Mouse (Mus musculus) spleen, adult 18-20 months (tissue): ENCODE data around the gene Cmc1.

Experiments
- DNase-seq, 2 experiments: peaks; one replicate each; pipeline ENCODE4 v3.0.0; 2022; ENCODE audit warnings: mixed read lengths in 2 of 2

Cmc1 gene

DNA sequence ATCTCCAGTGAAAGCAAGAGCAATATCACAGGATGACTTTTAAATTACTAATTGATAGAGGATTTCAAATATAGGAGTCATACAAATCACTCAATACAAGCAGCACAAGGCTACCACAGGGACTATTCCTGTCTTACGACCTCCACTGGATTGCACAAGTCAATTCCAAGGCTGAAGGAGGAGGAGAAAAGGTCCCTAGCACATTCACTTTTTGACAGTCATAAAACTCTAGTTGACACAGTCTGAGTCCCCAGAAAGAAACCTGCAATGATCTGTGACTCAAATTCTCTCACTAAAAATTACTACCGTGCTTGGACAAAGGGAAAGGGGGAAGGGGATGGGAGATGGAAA, 39.6 kb downstream of the Cmc1 start:
- DNase-seq = no peak

- DNase-seq = peak in 1 of 2 experiments; percentile 3
Measured at GRCm38 (mm10) chr9:118109697-118110359, 40.1 kb downstream of the Cmc1 start.

DNA sequence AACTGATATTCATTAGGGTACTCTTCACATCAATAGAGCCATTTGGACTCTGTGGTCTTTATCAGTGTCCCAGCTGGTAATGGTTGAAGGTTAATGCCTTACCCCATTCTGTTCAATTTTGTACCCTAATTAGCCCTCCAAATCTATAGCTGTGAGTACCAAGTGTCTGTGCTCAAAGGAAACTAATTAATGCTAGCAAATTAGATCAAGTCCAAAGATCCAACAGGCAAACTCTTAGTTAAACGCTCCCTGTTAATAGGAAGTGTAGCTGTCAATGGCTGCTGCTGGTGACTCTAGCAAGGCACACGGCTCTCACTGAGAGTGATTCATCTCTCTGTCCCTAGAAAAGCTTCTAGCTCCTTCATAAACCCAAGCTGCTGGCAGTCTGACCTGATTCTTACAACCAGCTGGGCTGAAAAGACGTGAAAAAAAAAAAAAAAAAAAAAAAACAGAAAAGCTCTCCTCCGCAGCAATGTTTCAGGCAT, 41.4 kb downstream of the Cmc1 start:
- no peak for DNase-seq

DNA sequence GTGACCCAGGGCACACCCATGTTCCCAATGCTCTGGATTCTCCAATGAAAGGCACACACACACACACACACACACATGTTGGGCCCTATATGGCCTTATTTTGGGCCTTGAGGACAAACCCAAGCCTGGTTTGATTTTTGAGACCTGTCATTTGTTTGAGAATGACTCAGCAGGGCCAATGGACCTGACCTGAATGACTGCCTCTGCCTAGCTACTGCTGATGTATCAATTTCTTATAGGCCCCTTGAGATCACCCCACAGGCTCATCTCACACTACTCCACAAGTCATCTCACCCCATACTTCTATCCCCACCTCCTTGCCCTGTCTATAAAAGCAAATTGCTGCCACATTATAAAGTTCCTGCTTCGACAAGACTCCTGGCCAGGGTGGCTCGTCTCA, 48.2 kb downstream of the Cmc1 start:
- DNase-seq = no peak

DNA sequence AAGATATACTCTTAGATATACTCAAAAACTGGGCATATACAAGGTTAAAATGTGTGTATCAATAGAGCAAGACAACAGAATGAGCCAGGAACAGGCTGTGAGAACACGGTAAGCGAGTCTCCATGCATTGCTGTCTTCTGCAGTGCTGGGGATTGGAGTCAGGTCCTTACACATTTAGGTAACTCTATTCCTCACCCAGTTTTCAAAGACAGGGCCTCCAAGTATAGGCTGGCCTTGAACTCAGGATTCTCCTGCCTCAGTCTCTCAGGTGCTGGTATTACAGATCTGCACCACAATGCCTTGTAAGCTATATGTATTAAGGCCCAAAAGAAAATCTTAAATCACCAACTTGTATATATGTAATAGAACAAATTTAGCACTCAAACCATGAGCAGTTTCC, 49.5 kb downstream of the Cmc1 start:
- no peak for DNase-seq

GRCm38 (mm10) chr9:118099395-118099794, 50.6 kb downstream of the Cmc1 start:
- DNase-seq = no peak

DNA sequence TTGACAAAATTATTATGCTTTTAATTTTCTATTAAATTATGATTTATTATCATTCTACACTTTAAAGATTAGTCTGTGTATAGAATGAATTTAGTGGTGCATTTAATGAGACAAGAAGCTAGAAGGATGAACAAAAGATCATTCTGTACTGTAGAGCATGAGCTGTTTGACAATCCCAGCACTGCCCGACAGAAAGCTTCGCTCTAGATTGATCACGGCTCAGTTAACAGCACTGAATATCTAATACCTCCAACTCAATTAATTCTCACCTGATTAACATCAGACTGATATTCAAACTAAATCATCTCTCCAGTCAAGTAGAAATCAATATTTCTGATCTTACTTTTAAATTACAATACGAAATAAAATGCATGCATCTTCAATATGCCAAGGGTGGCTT, 66.1 kb downstream of the Cmc1 start:
- no peak for DNase-seq

DNA sequence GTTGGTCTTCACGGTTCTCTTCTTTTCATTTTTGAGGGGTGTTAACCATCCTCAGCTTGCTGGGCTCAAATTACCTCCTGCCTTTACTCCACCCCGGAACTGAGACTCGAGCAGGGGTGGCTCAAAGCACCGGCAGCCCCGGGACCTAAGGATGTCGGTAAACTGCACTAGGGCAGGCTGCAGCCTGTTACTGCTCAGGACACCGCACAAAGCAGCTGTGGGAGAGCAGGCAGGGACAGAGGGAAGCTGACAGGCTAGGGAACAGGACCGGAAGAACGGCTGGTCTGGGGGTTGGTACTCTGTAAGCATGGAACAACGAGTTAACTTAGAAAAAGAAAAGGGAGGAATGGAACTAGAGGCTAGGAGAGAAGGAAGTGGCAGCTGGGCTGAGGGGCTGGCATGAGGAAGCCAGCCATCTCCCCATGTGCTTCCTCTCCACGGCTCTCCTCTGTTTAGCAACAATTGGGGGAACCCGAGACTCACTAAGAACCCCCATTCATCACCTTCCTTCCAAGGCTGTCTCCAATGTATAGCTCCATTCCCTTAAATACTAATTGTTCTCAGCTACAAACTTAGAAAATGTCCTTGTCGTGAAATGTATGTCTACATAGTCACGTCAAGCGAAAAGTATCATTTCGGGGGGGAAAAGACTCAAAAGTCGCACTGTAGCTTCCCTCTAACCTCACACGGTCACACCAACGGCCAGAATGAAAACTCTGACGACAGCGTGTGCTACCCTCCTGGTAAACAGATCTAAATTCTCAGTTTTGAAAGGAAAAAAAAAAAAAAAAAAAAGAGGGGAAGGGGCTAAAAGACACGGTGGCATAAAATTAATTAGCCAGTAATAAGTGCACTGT, 67.2 kb downstream of the Cmc1 start:
- DNase-seq = no peak

- DNase-seq = no peak
Measured at GRCm38 (mm10) chr9:118073358-118073757, 76.6 kb downstream of the Cmc1 start.

- DNase-seq = no peak
Measured at GRCm38 (mm10) chr9:118072101-118072500, 77.9 kb downstream of the Cmc1 start.

GRCm38 (mm10) chr9:118071337-118071736, 78.6 kb downstream of the Cmc1 start:
- no peak for DNase-seq

DNA sequence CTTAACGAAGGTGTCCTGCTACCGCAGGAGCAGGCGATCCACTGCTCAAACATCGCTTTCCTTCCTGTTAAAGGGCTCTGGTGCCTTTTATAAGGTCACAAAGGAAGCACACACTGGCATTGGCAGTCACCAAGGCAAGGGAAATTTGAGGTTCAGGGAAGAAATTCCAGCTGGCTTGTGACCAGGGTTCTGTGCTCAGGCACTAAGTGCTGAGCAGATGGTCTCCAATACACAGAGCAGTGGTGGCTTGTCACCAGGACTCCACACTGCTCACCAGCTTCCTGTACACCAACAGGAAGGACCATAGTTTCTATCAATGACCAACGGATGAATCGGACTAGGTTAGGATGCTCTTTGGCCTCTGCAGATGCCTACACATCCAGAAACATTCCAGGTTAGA, 79.5 kb downstream of the Cmc1 start:
- DNase-seq = no peak

GRCm38 (mm10) chr9:118059101-118059500, 90.9 kb downstream of the Cmc1 start:
- DNase-seq = no peak

GRCm38 (mm10) chr9:118053286-118053685, 96.7 kb downstream of the Cmc1 start:
- DNase-seq = no peak

DNA sequence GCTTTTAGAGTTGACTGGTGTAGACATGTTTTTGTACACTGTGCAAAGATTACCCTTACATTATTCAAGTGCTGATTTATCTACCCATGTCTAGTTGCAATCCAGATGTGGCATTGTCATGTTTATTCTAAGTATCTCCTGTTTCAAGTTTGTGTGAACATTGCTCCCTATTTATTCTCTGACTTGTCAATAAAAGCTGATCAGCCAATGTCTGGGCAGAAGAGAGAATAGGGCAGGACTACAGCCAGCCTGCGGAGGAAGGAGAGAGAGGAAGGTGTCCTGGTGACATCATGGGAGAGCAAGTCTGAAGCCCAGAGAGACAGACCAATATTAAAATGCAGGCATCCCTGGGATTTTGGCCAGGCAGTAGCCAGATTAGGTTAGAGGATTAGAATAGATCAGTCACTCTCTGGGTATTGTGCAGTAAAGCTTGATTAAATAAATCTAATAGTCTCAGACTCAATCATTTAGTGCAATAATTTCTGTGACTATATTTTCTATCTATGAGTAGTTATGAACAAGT, 104.9 kb downstream of the Cmc1 start:
- no peak for DNase-seq

DNA sequence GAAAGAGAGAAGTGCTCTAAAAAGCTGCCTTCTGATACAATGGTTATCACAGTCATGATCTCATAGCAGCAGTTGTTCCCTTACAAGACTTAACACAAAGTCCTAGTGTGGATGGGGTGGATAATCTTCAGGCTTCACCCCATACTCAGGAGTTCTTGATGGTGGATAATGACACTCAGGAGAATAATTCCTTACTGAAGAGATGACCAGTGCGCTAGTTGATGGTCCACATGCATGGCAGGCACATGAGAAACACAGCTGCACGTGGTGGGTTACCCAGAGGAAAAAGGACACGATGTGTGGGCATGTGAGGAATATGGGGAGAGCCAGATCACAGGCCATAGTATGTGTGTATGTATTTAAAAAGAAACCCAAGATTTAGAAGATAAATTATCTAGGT, 106.4 kb downstream of the Cmc1 start:
- no peak for DNase-seq

GRCm38 (mm10) chr9:118042738-118043137, 107.2 kb downstream of the Cmc1 start:
- no peak for DNase-seq

DNA sequence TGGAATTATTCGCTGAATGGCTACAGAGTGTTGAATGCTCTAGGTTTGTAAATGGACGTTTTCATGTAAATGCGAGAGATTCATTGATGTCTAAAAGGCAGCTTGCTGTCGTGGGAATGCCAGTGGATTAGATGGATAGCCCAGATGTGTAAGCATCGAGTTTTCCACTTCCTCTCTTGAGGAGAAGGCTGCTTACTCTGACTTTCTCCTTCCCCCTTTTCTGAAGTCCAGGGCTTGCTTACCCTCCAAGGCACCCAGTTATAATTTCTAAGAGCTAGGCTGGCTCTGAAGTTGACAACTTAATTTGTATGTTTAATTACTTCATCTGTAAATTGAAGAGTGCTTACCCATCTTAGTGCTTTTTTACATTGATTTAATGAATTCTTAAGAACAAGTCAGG, 108.3 kb downstream of the Cmc1 start:
- no peak for DNase-seq

- DNase-seq = no peak
Measured at GRCm38 (mm10) chr9:118041022-118041400, 109.0 kb downstream of the Cmc1 start.

- peak; percentile 98 to 99 for DNase-seq
Measured at GRCm38 (mm10) chr9:118040218-118041021, 109.6 kb downstream of the Cmc1 start, which contains the start of gene Azi2. TSS of gene Azi2 (plus strand) at chr9:118040499.

DNA sequence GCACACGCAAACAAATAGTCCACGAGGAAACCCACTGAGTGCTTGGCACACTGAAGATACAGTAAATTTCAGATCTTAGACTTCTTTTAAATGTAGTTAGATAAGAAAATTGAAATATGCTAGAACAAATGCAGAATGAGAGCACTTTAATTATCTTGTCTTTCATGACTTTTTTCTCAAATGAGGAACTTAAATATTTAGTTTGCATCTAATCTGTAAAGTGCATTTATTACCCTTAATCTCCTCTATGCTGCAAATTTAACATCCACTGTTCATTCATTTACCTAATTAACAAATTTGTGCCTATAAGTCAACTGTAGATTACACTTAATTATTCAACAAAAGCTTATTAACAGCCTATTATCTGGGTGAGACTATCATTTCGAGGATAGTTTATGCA, 115.0 kb downstream of the Cmc1 start:
- DNase-seq = no peak

DNA sequence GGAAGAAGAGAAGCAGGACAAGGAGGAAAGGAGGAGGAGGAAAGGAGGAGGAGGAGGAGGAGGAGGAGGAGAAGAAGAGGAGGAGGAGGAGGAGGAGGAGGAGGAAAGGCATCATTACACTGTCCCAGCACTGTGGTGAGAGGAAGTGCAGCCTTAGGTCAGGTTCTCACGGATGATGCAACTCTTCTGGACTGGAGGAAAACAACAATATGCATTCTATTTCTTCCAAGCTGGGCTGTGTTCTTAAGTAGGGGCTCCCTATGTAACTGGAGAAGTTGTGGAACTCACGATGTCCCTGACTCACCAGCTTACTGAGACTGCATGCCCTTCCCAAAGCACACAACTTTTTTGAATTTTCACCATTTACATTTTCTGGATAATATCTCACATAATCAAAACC, 118.3 kb downstream of the Cmc1 start:
- no peak for DNase-seq

DNA sequence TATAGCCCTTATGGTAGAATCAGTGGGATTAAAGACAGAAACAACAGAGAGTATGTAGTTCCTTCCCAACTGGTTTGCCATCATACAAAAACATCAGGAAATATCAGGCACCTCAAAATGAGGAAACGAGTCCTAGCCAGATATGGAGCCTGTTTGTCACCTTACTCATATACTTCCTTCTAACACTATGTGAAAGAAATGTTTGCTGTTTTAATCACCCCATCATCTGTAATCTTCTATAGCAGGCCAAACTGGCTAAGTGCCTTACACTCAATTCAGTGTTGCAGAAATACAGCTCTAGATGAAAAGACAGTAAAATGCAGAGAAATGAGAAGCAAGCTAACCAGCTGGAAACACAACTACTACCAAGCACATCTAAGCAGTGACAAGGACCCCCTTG, 119.7 kb downstream of the Cmc1 start:
- no peak for DNase-seq
